In the genomic region with DNA sequence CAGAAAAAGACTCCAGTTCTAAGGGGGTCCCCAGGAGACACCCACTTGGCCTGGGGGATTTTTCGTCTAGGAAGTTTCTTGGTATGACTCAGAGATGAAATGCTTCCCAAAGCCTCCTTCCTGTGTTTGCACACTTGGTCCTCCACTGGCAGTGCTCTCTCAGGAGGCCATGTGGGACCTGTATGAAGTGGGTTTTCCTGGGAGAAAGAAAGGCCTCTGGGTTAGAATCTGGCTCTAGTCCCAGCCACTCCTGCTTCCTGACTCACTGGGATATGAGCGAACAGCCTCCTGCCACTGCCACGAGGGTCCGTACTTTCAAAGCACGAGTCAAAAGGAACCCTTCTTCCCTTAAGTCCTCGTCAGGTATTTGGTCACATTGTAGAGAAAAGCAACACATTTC, we compare ENCODE assay signal across 20 mouse cellular contexts.
"Had no signal": no experiment of that assay in that cellular context is flagged by ENCODE, and none has a peak within 500 bp of the region (broad histone marks: within the 10 kb centered on the region; RNA-seq: fewer than 3 reads in every experiment).

No protein-coding gene starts in this region.

- H3K9ac ChIP-seq: limb, embryonic 12.5 days; limb, embryonic 15.5 days; liver, embryonic 14.5 days; liver, postnatal 0 days; midbrain, embryonic 12.5 days; midbrain, embryonic 15.5 days; neural tube, embryonic 13.5 days; stomach, embryonic 15.5 days had no signal

- H3K4me3 ChIP-seq: limb, embryonic 12.5 days; limb, embryonic 15.5 days; midbrain, embryonic 12.5 days; midbrain, embryonic 15.5 days; neural tube, embryonic 13.5 days; stomach, embryonic 15.5 days had no signal

- H3K27me3 ChIP-seq: limb, embryonic 12.5 days; limb, embryonic 15.5 days; midbrain, embryonic 12.5 days; midbrain, embryonic 15.5 days; neural tube, embryonic 13.5 days; stomach, embryonic 15.5 days had no signal

- H3K27ac ChIP-seq: limb, embryonic 12.5 days; limb, embryonic 15.5 days; liver, embryonic 14.5 days; macrophage; midbrain, embryonic 12.5 days; midbrain, embryonic 15.5 days; neural tube, embryonic 13.5 days; stomach, embryonic 15.5 days had no signal

- H3K4me2 ChIP-seq: limb, embryonic 12.5 days; limb, embryonic 15.5 days; liver, embryonic 11.5 days; midbrain, embryonic 12.5 days; midbrain, embryonic 15.5 days; neural tube, embryonic 13.5 days; stomach, embryonic 15.5 days had no signal

- DNase-seq: kidney, adult 18-20 months; kidney, adult 9 months; kidney, postnatal 14 days; kidney, postnatal 4 days; left cerebral cortex, postnatal 4 days; liver, postnatal 0 days; right cerebral cortex, postnatal 14 days; right cerebral cortex, postnatal 4 days; thymus, postnatal 36 days had no signal

- H3K36me3 ChIP-seq: limb, embryonic 12.5 days; limb, embryonic 15.5 days; midbrain, embryonic 12.5 days; midbrain, embryonic 15.5 days; neural tube, embryonic 13.5 days; stomach, embryonic 15.5 days had no signal

- ATAC-seq: inflammation-experienced regulatory T-cells, adult 6 months; intestine, embryonic 16.5 days; liver, postnatal 0 days; midbrain, embryonic 15.5 days had no signal

- H3K9me3 ChIP-seq: limb, embryonic 12.5 days; limb, embryonic 15.5 days; midbrain, embryonic 12.5 days; midbrain, embryonic 15.5 days; neural tube, embryonic 13.5 days; stomach, embryonic 15.5 days had no signal

- H3K4me1 ChIP-seq: limb, embryonic 12.5 days; limb, embryonic 15.5 days; midbrain, embryonic 12.5 days; midbrain, embryonic 15.5 days; neural tube, embryonic 13.5 days; stomach, embryonic 15.5 days had no signal
